Mouse (Mus musculus): ENCODE measurements around the gene Car14. TPM values are rescaled to one million over a fixed set of nuclear protein-coding genes. Genes with fewer than 3 reads are reported as not detected.
A peak's percentile ranks its signal among the peaks of the same experiment; 100 is the strongest.

The Car14 gene
- polyA plus RNA-seq, 1 experiment from 2014 or later = 1.1 TPM

- H3K27ac ChIP-seq (ENCODE audit: low read length) = no peak overlapping the region
- H3K36me3 ChIP-seq (ENCODE audit: control insufficient read depth, insufficient read depth, low read length) = no peaks in the 10 kb centered on the region
- H3K4me1 ChIP-seq (ENCODE audit: control insufficient read depth, insufficient read depth, low read length) = peaks cover 19% of the 10 kb centered on the region
- ATAC-seq = no peak; the same call in 1 of the 2 replicates
- H3K27me3 ChIP-seq (replicated peaks; ENCODE audit: control insufficient read depth, insufficient read depth, low read length) = no peaks in the 10 kb centered on the region
- H3K9me3 ChIP-seq (ENCODE audit: control insufficient read depth, low read length) = no peaks in the 10 kb centered on the region
- H3K4me2 ChIP-seq (ENCODE audit: low read depth, low read length) = no peak overlapping the region
- H3K4me3 ChIP-seq (ENCODE audit: low read length) = no peak overlapping the region
- 74% methylated on average over 4 of the region's 4 CpGs for WGBS
- no peak overlapping the region for H3K9ac ChIP-seq (ENCODE audit: low read depth, low read length)
These were observed 16.9 kb downstream of the Car14 start for GRCm38 (mm10) chr3:95887596-95887995.

DNA sequence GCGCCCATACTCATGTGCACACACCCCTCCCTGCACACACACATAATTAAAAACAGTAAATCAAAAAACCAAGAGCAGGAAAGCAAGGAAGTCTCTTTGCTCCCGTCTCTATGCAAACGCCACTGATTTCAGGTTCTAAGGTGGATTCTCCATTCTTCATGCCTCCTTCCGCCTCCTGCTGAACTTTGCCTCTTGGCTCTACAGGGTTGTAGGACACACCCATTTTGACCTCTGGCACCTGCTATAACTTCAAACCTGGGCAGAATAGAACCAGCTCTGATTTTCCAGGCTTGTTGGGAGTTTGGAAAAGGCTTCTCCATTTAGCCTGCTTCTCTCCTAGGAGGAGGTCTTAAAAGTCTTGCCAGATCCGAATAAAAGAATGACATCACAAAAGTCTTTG is 20.1 kb downstream of the Car14 start:
- no peak overlapping the region for H3K4me3 ChIP-seq (ENCODE audit: low read length)
- peak; percentile 28; the same call in 1 of the 2 replicates for ATAC-seq
- H3K9me3 ChIP-seq (ENCODE audit: control insufficient read depth, low read length) = no peaks in the 10 kb centered on the region
- H3K27me3 ChIP-seq (replicated peaks; ENCODE audit: control insufficient read depth, insufficient read depth, low read length) = no peaks in the 10 kb centered on the region
- H3K27ac ChIP-seq (ENCODE audit: low read length) = peak overlapping the region; percentile 60
- H3K36me3 ChIP-seq (ENCODE audit: control insufficient read depth, insufficient read depth, low read length) = no peaks in the 10 kb centered on the region
- 0 out of 2 replicates have a peak overlapping the region, but pooled peaks have one; percentile 24 for H3K4me2 ChIP-seq (ENCODE audit: low read depth, low read length)
- WGBS = 77% methylated on average over 5 of the region's 5 CpGs
- H3K9ac ChIP-seq (ENCODE audit: low read depth, low read length) = no peak overlapping the region
- H3K4me1 ChIP-seq (ENCODE audit: control insufficient read depth, insufficient read depth, low read length) = peaks cover 10% of the 10 kb centered on the region

DNA sequence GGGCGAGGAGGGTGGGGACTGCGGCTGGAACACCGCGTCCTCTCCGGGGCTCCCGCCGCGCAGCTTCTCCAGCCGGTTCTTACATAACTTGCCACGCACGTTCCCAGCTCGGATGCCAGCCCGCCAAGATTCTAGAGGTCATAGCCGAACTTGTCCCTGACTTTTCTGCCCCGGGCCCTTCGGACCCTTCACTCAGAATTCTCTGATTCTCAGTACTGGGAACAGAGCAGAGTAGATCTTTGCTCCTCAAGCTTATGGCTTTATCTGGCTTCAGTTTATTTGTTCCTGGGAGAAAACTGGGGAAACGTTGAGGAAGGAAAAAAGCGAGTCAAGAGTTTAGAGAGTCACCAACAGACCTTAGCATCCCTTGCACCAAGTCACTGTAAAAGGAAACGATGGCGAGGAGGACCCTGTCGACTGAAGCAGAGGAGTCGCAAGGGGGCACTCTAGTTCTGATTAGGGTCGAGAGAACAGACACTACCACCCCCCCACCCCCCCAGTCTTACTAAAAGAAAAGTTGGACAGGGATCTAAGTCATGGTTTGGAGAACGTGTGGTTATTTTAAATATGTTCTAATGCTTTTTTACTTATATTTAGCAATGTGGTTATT is 21.6 kb downstream of the Car14 start:
- Histone ChIP-seq H3K36me3 (ENCODE audit: control insufficient read depth, insufficient read depth, low read length) (no peaks in the 10 kb centered on the region), H3K4me2 (ENCODE audit: low read depth, low read length) (peak overlapping the region; percentile 98), H3K27ac (ENCODE audit: low read length) (peak overlapping the region; percentile 65), H3K9me3 (ENCODE audit: control insufficient read depth, low read length) (no peaks in the 10 kb centered on the region), H3K4me3 (ENCODE audit: low read length) (peak overlapping the region; percentile 61), H3K4me1 (ENCODE audit: control insufficient read depth, insufficient read depth, low read length) (peaks cover 10% of the 10 kb centered on the region), H3K9ac (ENCODE audit: low read depth, low read length) (peak overlapping the region; percentile 45), H3K27me3 (replicated peaks; ENCODE audit: control insufficient read depth, insufficient read depth, low read length) (no peaks in the 10 kb centered on the region)
- no peak for ATAC-seq
- WGBS = 1% methylated on average over 24 of the region's 24 CpGs

- under 1% methylated on average over 66 of the region's 66 CpGs for WGBS
These were observed 22.3 kb downstream of the Car14 start, which contains the start of gene Ciart for GRCm38 (mm10) chr3:95881979-95882815. Gene Ciart, minus strand, starts transcription at chr3:95882251.

GRCm38 (mm10) chr3:95879063-95879462 is 25.4 kb downstream of the Car14 start:
- no peaks in the 10 kb centered on the region for H3K9me3 ChIP-seq (ENCODE audit: control insufficient read depth, low read length)
- H3K4me3 ChIP-seq (ENCODE audit: low read length) = no peak overlapping the region
- no peaks in the 10 kb centered on the region for H3K36me3 ChIP-seq (ENCODE audit: control insufficient read depth, insufficient read depth, low read length)
- H3K4me2 ChIP-seq (ENCODE audit: low read depth, low read length) = no peak overlapping the region
- H3K9ac ChIP-seq (ENCODE audit: low read depth, low read length) = no peak overlapping the region
- no peaks in the 10 kb centered on the region for H3K27me3 ChIP-seq (replicated peaks; ENCODE audit: control insufficient read depth, insufficient read depth, low read length)
- peaks cover 10% of the 10 kb centered on the region for H3K4me1 ChIP-seq (ENCODE audit: control insufficient read depth, insufficient read depth, low read length)
- no peak overlapping the region for H3K27ac ChIP-seq (ENCODE audit: low read length)
- 87% methylated on average over 4 of the region's 4 CpGs for WGBS
- no peak for ATAC-seq

More at GRCm38 (mm10) chr3:95881979-95882815, 22.3 kb downstream of the Car14 start, which contains the start of gene Ciart:
- H3K4me1 ChIP-seq (ENCODE audit: control insufficient read depth, insufficient read depth, low read length) = peaks cover 10% of the 10 kb centered on the region
- H3K27ac ChIP-seq (ENCODE audit: low read length) = peak within 1 kb of the TSS; percentile 65
- peak; percentile 98 for ATAC-seq
- H3K4me2 ChIP-seq (ENCODE audit: low read depth, low read length) = peak within 1 kb of the TSS; percentile 98
- H3K9me3 ChIP-seq (ENCODE audit: control insufficient read depth, low read length) = no peaks in the 10 kb centered on the region
- H3K9ac ChIP-seq (ENCODE audit: low read depth, low read length) = peak within 1 kb of the TSS; percentile 65
- peak within 1 kb of the TSS; percentile 61 for H3K4me3 ChIP-seq (ENCODE audit: low read length)
- H3K27me3 ChIP-seq (replicated peaks; ENCODE audit: control insufficient read depth, insufficient read depth, low read length) = no peaks in the 10 kb centered on the region
- H3K36me3 ChIP-seq (ENCODE audit: control insufficient read depth, insufficient read depth, low read length) = no peaks in the 10 kb centered on the region

DNA sequence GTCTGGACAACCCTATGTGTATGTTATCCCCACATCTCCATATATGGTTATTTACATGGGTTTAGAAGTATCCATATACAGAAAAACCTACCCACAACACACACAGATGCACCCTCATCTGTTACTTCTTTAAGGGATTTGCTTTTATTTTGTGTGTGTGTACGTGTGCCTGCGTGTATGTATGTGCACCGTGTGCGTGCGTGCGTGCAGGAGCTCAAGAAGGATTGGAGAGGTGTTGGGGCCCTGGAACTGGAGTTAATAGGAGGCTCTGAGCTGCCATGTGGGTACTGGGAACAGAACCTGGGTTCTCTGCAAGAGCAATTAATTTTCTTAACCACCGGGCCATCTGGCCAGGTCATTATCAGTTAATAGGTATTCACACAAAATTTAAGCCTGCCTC is 32.4 kb downstream of the Car14 start:
- no peaks in the 10 kb centered on the region for H3K9me3 ChIP-seq (ENCODE audit: control insufficient read depth, low read length)
- H3K27me3 ChIP-seq (replicated peaks; ENCODE audit: control insufficient read depth, insufficient read depth, low read length) = no peaks in the 10 kb centered on the region
- no peak for ATAC-seq
- H3K4me1 ChIP-seq (ENCODE audit: control insufficient read depth, insufficient read depth, low read length) = peaks cover 8% of the 10 kb centered on the region; the same call in 1 of the 2 replicates
- peak overlapping the region; percentile 72 for H3K4me3 ChIP-seq (ENCODE audit: low read length)
- H3K36me3 ChIP-seq (ENCODE audit: control insufficient read depth, insufficient read depth, low read length) = no peaks in the 10 kb centered on the region
- H3K27ac ChIP-seq (ENCODE audit: low read length) = no peak overlapping the region
- H3K4me2 ChIP-seq (ENCODE audit: low read depth, low read length) = peak overlapping the region; percentile 54
- H3K9ac ChIP-seq (ENCODE audit: low read depth, low read length) = peak overlapping the region; percentile 90
- WGBS = 68% methylated on average over 7 of the region's 7 CpGs

- no peaks in the 10 kb centered on the region for H3K36me3 ChIP-seq (ENCODE audit: control insufficient read depth, insufficient read depth, low read length)
- H3K9ac ChIP-seq (ENCODE audit: low read depth, low read length) = peak within 1 kb of the TSS; percentile 90
- peak within 1 kb of the TSS; percentile 72 for H3K4me3 ChIP-seq (ENCODE audit: low read length)
- peak within 1 kb of the TSS; percentile 54 for H3K4me2 ChIP-seq (ENCODE audit: low read depth, low read length)
- no peaks in the 10 kb centered on the region for H3K9me3 ChIP-seq (ENCODE audit: control insufficient read depth, low read length)
- no peaks in the 10 kb centered on the region for H3K27me3 ChIP-seq (replicated peaks; ENCODE audit: control insufficient read depth, insufficient read depth, low read length)
- WGBS = under 1% methylated on average over 33 of the region's 33 CpGs
- peaks cover 8% of the 10 kb centered on the region; the same call in 1 of the 2 replicates for H3K4me1 ChIP-seq (ENCODE audit: control insufficient read depth, insufficient read depth, low read length)
- H3K27ac ChIP-seq (ENCODE audit: low read length) = peak within 1 kb of the TSS; percentile 90
- peak; percentile 98 for ATAC-seq
These were observed 33.1 kb downstream of the Car14 start, which contains the start of gene Mrps21 for GRCm38 (mm10) chr3:95871392-95871867. Gene Mrps21, minus strand, starts transcription at chr3:95871519.

DNA sequence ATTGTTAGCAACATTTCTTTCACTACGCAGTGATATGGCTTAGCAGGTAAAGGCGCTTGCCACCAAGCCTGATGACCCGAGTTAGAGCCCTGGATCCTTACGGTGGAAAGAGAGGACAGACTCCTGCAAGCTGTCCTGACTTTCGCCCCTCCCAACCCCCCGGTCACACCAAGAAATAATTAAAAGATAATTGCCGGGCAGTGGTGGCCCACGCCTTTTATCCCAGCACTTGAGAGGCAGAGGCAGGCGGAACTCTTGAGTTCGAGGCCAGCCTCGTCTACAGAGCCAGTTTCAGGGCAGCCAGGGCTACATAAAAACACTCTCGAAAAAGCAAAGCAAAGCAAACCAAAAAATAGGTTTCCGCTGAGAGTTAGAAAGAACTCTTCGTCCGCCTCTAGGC is 33.5 kb downstream of the Car14 start:
- Histone ChIP-seq H3K9me3 (ENCODE audit: control insufficient read depth, low read length) (no peaks in the 10 kb centered on the region), H3K4me1 (ENCODE audit: control insufficient read depth, insufficient read depth, low read length) (peaks cover 8% of the 10 kb centered on the region; the same call in 1 of the 2 replicates), H3K4me2 (ENCODE audit: low read depth, low read length) (peak overlapping the region; percentile 54), H3K36me3 (ENCODE audit: control insufficient read depth, insufficient read depth, low read length) (no peaks in the 10 kb centered on the region), H3K4me3 (ENCODE audit: low read length) (peak overlapping the region; percentile 72), H3K27me3 (replicated peaks; ENCODE audit: control insufficient read depth, insufficient read depth, low read length) (no peaks in the 10 kb centered on the region), H3K27ac (ENCODE audit: low read length) (peak overlapping the region; percentile 90), H3K9ac (ENCODE audit: low read depth, low read length) (peak overlapping the region; percentile 90)
- 4% methylated on average over 15 of the region's 15 CpGs for WGBS
- peak; percentile 57 for ATAC-seq

GRCm38 (mm10) chr3:95867408-95867807 is 37.1 kb downstream of the Car14 start:
- Histone ChIP-seq H3K4me1 (ENCODE audit: control insufficient read depth, insufficient read depth, low read length) (peaks cover 8% of the 10 kb centered on the region; the same call in 1 of the 2 replicates), H3K9me3 (ENCODE audit: control insufficient read depth, low read length) (no peaks in the 10 kb centered on the region), H3K27me3 (replicated peaks; ENCODE audit: control insufficient read depth, insufficient read depth, low read length) (no peaks in the 10 kb centered on the region), H3K4me2 (ENCODE audit: low read depth, low read length) (no peak overlapping the region), H3K9ac (ENCODE audit: low read depth, low read length) (no peak overlapping the region), H3K4me3 (ENCODE audit: low read length) (no peak overlapping the region), H3K27ac (ENCODE audit: low read length) (no peak overlapping the region), H3K36me3 (ENCODE audit: control insufficient read depth, insufficient read depth, low read length) (no peaks in the 10 kb centered on the region)
- no peak for ATAC-seq
- 93% methylated on average over 2 of the region's 2 CpGs for WGBS

Measured in intestine, embryonic 16.5 days (tissue).